Mouse (Mus musculus): Measurements from ENCODE around the gene Ctbs.
A peak's percentile ranks its signal among the peaks of the same experiment; 100 is the strongest.

Ctbs gene

DNA sequence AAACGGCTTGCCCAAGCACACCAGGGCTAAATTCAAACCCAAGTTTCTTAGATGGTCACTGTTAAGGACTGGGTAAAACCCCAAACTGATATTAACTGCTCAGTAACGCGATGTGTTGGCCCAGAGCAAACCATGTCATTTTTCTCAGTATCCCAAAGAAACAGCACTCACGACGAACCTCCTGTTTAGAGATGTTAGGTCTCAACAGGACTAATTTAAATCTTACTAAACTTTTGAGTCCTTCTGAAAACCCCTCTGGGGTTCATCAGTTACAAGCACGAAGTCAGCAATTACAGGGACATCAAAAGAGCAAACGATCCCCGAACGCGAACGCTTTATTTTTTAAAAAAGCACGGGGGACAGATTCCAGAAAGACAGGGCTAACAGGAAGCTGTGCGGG is 49.4 kb downstream of the Ctbs start:
- DNase-seq (ENCODE audit: low spot score): no peak

DNA sequence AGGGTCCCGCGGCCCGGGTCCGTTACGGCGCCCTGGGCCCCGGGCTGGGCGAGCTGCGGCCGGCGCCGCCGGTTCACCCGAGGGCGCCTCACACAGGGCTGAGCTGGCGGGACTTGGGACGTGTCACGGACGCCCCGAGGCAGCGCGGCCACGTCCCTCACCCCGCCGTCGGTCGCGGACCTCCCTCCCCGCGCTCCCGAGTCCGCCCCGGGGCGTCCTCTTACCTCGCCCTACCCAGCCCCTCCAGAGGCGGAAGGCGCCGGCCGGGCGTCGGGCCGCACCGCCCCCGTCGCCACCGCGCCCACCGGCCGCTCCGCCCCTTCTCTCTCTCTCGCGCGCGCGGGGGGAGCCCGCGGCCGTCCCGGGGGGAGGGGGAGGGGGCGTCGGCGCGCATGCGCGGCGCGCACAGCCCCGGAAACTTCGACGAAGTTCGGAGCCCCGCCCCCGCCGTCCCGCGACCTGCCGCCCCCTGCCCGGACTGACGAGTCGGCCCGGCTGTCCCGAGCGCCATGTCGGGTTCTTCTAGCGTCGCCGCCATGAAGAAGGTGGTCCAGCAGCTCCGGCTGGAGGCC is 49.9 kb downstream of the Ctbs start, which contains the start of the genes Spata1 and Gng5:
Gene Spata1 (minus strand): TSS at position 323 of the 572 bp plus-strand sequence.
Gene Gng5 (plus strand): TSS at position 377 of the 572 bp plus-strand sequence.
- DNase-seq (ENCODE audit: low spot score): peak; percentile 71

DNA sequence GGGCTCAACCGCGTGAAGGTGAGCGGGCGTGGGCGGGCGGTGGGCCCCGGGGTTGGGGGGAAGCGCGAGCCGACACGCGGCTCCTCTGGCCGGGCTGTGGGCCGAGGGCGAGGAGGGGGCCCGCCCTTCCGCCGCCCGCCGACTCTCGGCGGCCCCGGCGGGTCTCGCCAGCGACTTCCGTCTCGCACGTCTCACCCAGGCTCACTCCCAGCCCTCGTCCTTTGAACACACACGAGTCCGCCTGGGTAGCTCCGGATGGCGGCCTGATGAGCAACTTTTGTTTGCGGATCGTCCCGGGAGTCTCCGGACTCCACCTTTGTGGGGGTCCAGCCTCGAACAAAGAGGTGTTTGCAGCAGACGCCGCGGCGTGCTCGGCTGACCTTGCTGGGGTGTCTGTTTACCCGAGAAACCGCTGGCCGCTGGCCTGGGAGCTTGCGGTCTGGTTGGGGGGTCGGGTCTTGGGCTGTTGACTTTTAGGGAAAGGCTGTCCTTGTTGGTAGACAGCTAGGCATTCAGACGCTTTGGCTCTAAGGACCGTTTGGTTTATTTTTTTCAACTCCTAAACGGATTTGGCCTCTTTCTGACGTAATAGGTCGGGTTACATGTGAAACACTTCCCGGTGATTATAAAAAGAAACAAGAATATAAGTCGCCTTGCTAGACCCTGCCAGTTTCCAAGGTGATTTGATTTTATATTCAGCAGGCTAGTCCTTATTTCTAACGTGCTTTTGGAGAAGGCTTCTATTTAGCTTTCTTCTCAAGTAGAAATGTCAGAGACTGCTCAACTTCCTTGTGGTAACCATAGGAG is 50.6 kb downstream of the Ctbs start:
- DNase-seq (ENCODE audit: low spot score): peak; percentile 55

GRCm38 (mm10) chr3:146500810-146501201 is 51.2 kb downstream of the Ctbs start:
- no peak for DNase-seq (ENCODE audit: low spot score)

GRCm38 (mm10) chr3:146501601-146502123 is 52.1 kb downstream of the Ctbs start:
- DNase-seq (ENCODE audit: low spot score): no peak

GRCm38 (mm10) chr3:146506711-146507110 is 57.1 kb downstream of the Ctbs start:
- no peak for DNase-seq (ENCODE audit: low spot score)

Data from ovary, postnatal 10 days (tissue).